Mouse (Mus musculus) forebrain, embryonic 16.5 days (tissue): ENCODE data around the gene Insrr. TPM values are rescaled to one million over a fixed set of nuclear protein-coding genes. Genes with fewer than 3 reads are reported as not detected.
"Not testable (repeated sequence)": the region's sequence is repeated elsewhere in the genome, so short reads cannot be mapped to it uniquely, and the experiment has no call there.

ENCODE experiments used
- ATAC-seq: fragments of 200-750 bp; cut with Nextera tagmentation; 2 replicates; pipeline ENCODE4 v1.8.0; 2017; ENCODE audit warnings: mild to moderate bottlenecking, moderate library complexity
- H3K27ac ChIP-seq: fragments of 300-500 bp; sonication (generic); 2 replicates; pipeline ENCODE4 v1.5.1; 2014; ENCODE audit warnings: low read length, control low read depth
- H3K27me3 ChIP-seq: fragments of 300-500 bp; sonication (generic); replicated peaks from 2 replicates; pipeline ENCODE4 v1.6.1; 2014; ENCODE audit warnings: low read length; ENCODE audit not compliant: control insufficient read depth, insufficient read depth
- H3K36me3 ChIP-seq: fragments of 300-500 bp; sonication (generic); 2 replicates; pipeline ENCODE4 v1.6.1; 2014; ENCODE audit not compliant: control insufficient read depth, insufficient read depth
- H3K4me1 ChIP-seq: fragments of 300-500 bp; sonication (generic); replicated peaks from 2 replicates; pipeline ENCODE4 v1.6.1; 2014; ENCODE audit warnings: low read length; ENCODE audit not compliant: control insufficient read depth, insufficient read depth
- H3K4me2 ChIP-seq: fragments of 300-500 bp; sonication (generic); 2 replicates; pipeline ENCODE4 v1.6.1; 2014; ENCODE audit warnings: mild to moderate bottlenecking, low read length, control low read depth
- H3K4me3 ChIP-seq: fragments of 300-500 bp; sonication (generic); replicated peaks from 2 replicates; pipeline ENCODE4 v1.5.1; 2014; ENCODE audit warnings: mild to moderate bottlenecking, low read length, control low read depth
- H3K9ac ChIP-seq: fragments of 300-500 bp; sonication (generic); replicated peaks from 2 replicates; pipeline ENCODE4 v1.6.1; 2014; ENCODE audit warnings: low read depth, low read length, control low read depth
- H3K9me3 ChIP-seq: fragments of 300-500 bp; sonication (generic); 2 replicates; pipeline ENCODE4 v1.6.1; 2016; ENCODE audit warnings: low read length; ENCODE audit not compliant: control insufficient read depth
- WGBS: fragments of 180-500 bp; shearing (Covaris S2); extraction: QIAGEN DNeasy Blood & Tissue Kit; methylation state at CpG from one replicate; pipeline ENCODE4 v1.1.7; 2014; 5-methylcytosine and 5-hydroxymethylcytosine counted together
- polyA plus RNA-seq: library from polyadenylated mRNA; unstranded; fragments of >200 nt; fragmentation: Nextera tagmentation; extraction: Ambion mirVana; gene quantifications from 2 replicates; pipeline ENCODE4 v1.2.1, GENCODE M21; 2015

The Insrr gene
- polyA plus RNA-seq, 1 experiment from 2014 or later, result 0.52 TPM

- Histone ChIP-seq H3K27ac (no peak overlapping the region), H3K27me3 (peaks cover 38% of the 10 kb centered on the region), H3K4me1 (peaks cover 6% of the 10 kb centered on the region), H3K36me3 (no peaks in the 10 kb centered on the region), H3K9ac (no peak overlapping the region), H3K4me3 (no peak overlapping the region), H3K4me2 (no peak overlapping the region), H3K9me3 (no peaks in the 10 kb centered on the region)
- 85% methylated on average over 8 of the region's 8 CpGs for WGBS
- no peak for ATAC-seq
Observed at GRCm38 (mm10) chr3:87811297-87811696, 14.5 kb downstream of the Insrr start.

GRCm38 (mm10) chr3:87812413-87812812 lies 15.7 kb downstream of the Insrr start:
- ATAC-seq, result no peak
- Histone ChIP-seq H3K9me3 (no peaks in the 10 kb centered on the region), H3K4me2 (no peak overlapping the region), H3K4me3 (no peak overlapping the region), H3K4me1 (peaks cover 6% of the 10 kb centered on the region), H3K27me3 (peaks cover 38% of the 10 kb centered on the region), H3K36me3 (no peaks in the 10 kb centered on the region), H3K9ac (no peak overlapping the region), H3K27ac (no peak overlapping the region)
- WGBS, result 79% methylated on average over 4 of the region's 4 CpGs

GRCm38 (mm10) chr3:87812873-87813272 lies 16.1 kb downstream of the Insrr start:
- ATAC-seq, result no peak
- H3K27me3 ChIP-seq, result peaks cover 35% of the 10 kb centered on the region

GRCm38 (mm10) chr3:87816166-87816565 lies 19.4 kb downstream of the Insrr start:
- no peak overlapping the region; the same call in 1 of the 2 replicates for H3K4me2 ChIP-seq
- H3K36me3 ChIP-seq, result no peaks in the 10 kb centered on the region
- peaks cover 4% of the 10 kb centered on the region for H3K27me3 ChIP-seq
- H3K9ac ChIP-seq, result no peak overlapping the region
- WGBS, result 68% methylated on average over 6 of the region's 6 CpGs
- no peak overlapping the region for H3K27ac ChIP-seq
- ATAC-seq, result no peak
- no peaks in the 10 kb centered on the region for H3K9me3 ChIP-seq
- no peak overlapping the region for H3K4me3 ChIP-seq
- H3K4me1 ChIP-seq, result no peaks in the 10 kb centered on the region

More at GRCm38 (mm10) chr3:87812873-87813272, 16.1 kb downstream of the Insrr start:
- no peak overlapping the region for H3K4me3 ChIP-seq
- H3K9ac ChIP-seq, result no peak overlapping the region
- H3K4me2 ChIP-seq, result no peak overlapping the region
- WGBS, result 68% methylated on average over 10 of the region's 10 CpGs
- H3K27ac ChIP-seq, result no peak overlapping the region
- no peaks in the 10 kb centered on the region for H3K36me3 ChIP-seq
- peaks cover 6% of the 10 kb centered on the region for H3K4me1 ChIP-seq
- no peaks in the 10 kb centered on the region for H3K9me3 ChIP-seq

GRCm38 (mm10) chr3:87816646-87817093 lies 19.9 kb downstream of the Insrr start:
- Histone ChIP-seq H3K9ac (no peak overlapping the region), H3K9me3 (no peaks in the 10 kb centered on the region), H3K27me3 (no peaks in the 10 kb centered on the region; the same call in 1 of the 2 replicates), H3K4me2 (peak overlapping the region; percentile 19; the same call in 1 of the 2 replicates), H3K4me1 (no peaks in the 10 kb centered on the region), H3K27ac (no peak overlapping the region), H3K4me3 (no peak overlapping the region), H3K36me3 (no peaks in the 10 kb centered on the region)
- 6% methylated on average over 12 of the region's 12 CpGs for WGBS
- peak; percentile 74 for ATAC-seq

GRCm38 (mm10) chr3:87818226-87818625 lies 21.5 kb downstream of the Insrr start:
- no peak overlapping the region for H3K9ac ChIP-seq
- WGBS, result 66% methylated on average over 12 of the region's 12 CpGs
- no peaks in the 10 kb centered on the region for H3K9me3 ChIP-seq
- H3K36me3 ChIP-seq, result no peaks in the 10 kb centered on the region
- H3K4me2 ChIP-seq, result no peak overlapping the region
- H3K4me1 ChIP-seq, result no peaks in the 10 kb centered on the region
- H3K27me3 ChIP-seq, result no peaks in the 10 kb centered on the region
- H3K4me3 ChIP-seq, result no peak overlapping the region
- H3K27ac ChIP-seq, result no peak overlapping the region
- no peak for ATAC-seq

- H3K4me3 ChIP-seq, ATAC-seq, H3K27me3 ChIP-seq, H3K9ac ChIP-seq, H3K4me2 ChIP-seq, H3K27ac ChIP-seq, H3K4me1 ChIP-seq, H3K9me3 ChIP-seq, H3K36me3 ChIP-seq: not testable (repeated sequence)
- WGBS, result 100% methylated on average over 1 of the region's 1 CpGs
Observed at GRCm38 (mm10) chr3:87824206-87824605, 27.5 kb downstream of the Insrr start, which contains the start of gene Pear1. Pear1 (minus strand) TSS chr3:87824306.

GRCm38 (mm10) chr3:87828435-87828834 lies 31.7 kb downstream of the Insrr start:
- no peaks in the 10 kb centered on the region for H3K9me3 ChIP-seq
- 54% methylated on average over 4 of the region's 4 CpGs for WGBS

GRCm38 (mm10) chr3:87829025-87829424 lies 32.3 kb downstream of the Insrr start:
- ATAC-seq, result no peak
- H3K27me3 ChIP-seq, result no peaks in the 10 kb centered on the region
- H3K9me3 ChIP-seq, result no peaks in the 10 kb centered on the region
- H3K36me3 ChIP-seq, result no peaks in the 10 kb centered on the region
- H3K4me2 ChIP-seq, result no peak overlapping the region
- no peak overlapping the region for H3K4me3 ChIP-seq
- no peak overlapping the region for H3K27ac ChIP-seq
- no peaks in the 10 kb centered on the region for H3K4me1 ChIP-seq
- 51% methylated on average over 10 of the region's 10 CpGs for WGBS
- H3K9ac ChIP-seq, result no peak overlapping the region

More at GRCm38 (mm10) chr3:87828435-87828834, 31.7 kb downstream of the Insrr start:
- Histone ChIP-seq H3K9ac (no peak overlapping the region), H3K27me3 (no peaks in the 10 kb centered on the region), H3K4me2 (no peak overlapping the region), H3K36me3 (no peaks in the 10 kb centered on the region), H3K27ac (no peak overlapping the region), H3K4me3 (no peak overlapping the region), H3K4me1 (no peaks in the 10 kb centered on the region)
- ATAC-seq, result no peak
